Mouse (Mus musculus) T-helper 1 cell (primary cell): ENCODE data around the gene H2al1b.

Experiments
- in situ Hi-C: fragments of 300-600 bp; cut with MboI, MseI; formaldehyde crosslinking; loops from one replicate; pipeline ENCODE4 v1.15.1; 2025; ENCODE audit warnings: high pct_unique_total_duplicates

The H2al1b gene

GRCm38 (mm10) chrX:11345762-11346161 lies 43.5 kb downstream of the H2al1b start:
- in situ Hi-C loops: no loop called here

DNA sequence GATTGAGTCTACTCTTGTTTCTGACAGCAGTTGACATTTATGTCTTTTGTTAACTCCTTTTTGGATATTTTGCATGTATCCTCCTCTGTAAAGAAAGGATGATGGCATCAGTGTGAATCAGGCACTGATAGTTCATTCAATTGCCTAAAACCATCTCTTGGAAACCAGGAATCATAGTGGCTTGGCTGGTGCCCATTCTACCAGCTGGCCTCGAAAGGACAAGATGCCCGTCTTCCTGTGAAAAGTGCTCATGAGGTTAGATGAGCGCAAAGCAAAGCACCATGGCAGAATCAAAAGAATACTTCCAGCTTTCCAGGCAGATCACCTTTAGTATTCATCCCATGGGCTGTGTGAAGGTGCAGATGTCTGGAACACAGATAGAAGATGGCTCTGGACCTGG lies 44.5 kb downstream of the H2al1b start:
- in situ Hi-C loops: no loop called here
